Mouse (Mus musculus): Measurements from ENCODE around the gene Med13l. TPM values are rescaled to one million over a fixed set of nuclear protein-coding genes. Genes with fewer than 3 reads are reported as not detected.
A peak's percentile ranks its signal among the peaks of the same experiment; 100 is the strongest.

Med13l gene
- polyA plus RNA-seq, 1 experiment from 2014 or later = 12.9 TPM

DNA sequence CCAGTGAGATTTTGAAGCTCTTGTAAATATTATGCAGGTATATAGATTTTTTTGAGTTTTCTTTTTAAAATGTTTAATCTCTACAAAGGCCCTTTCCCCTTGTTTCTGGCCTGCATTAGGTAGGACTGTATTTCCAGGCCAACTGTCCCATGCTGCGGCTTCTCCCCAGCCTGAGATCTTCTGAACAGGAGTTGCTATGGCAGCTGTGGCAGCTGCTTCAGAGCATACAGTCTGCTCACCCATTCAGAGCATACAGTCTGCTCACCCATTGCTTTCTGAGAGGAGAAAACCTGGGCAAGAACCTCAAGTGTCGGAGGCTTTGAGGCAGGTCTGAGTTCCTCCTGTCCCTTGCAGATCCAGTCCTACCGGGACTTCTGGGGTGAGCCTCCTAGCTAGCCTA, 16.3 kb downstream of the Med13l start:
- no peaks in the 10 kb centered on the region for H3K9me3 ChIP-seq
- no peak overlapping the region for H3K9ac ChIP-seq
- no peak overlapping the region for H3K4me2 ChIP-seq
- 45% methylated on average over 3 of the region's 3 CpGs for WGBS
- peak; percentile 48; the same call in 1 of the 2 replicates for ATAC-seq (ENCODE audit: low read depth)
- peak overlapping the region; percentile 43 for H3K27ac ChIP-seq (replicated peaks)
- H3K4me3 ChIP-seq = no peak overlapping the region
- H3K27me3 ChIP-seq = no peaks in the 10 kb centered on the region
- H3K4me1 ChIP-seq (replicated peaks) = peaks cover 70% of the 10 kb centered on the region
- no peaks in the 10 kb centered on the region for H3K36me3 ChIP-seq

DNA sequence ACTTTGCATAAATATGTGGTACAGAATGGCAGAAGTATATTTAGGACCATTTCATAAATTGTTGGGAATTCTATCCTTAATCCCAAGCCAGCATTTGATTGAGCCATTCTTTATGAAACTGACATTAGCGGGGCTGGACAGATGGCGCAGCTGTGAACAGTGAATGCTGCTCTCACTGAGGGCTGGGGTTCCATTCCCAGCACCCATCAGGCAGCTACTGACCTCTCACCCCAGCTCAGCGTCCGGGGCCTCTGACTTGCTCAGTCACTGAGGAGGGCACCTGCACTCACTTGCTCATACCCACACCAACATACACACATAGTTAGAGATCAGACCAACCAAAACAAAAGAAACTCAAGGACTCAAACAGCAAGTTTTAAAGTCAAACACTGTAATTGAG, 24.9 kb downstream of the Med13l start:
- H3K4me2 ChIP-seq = no peak overlapping the region
- 31% methylated on average over 4 of the region's 4 CpGs for WGBS
- H3K9ac ChIP-seq = no peak overlapping the region
- no peak overlapping the region for H3K27ac ChIP-seq (replicated peaks)
- H3K4me1 ChIP-seq (replicated peaks) = peaks cover 70% of the 10 kb centered on the region
- H3K9me3 ChIP-seq = no peaks in the 10 kb centered on the region
- no peak overlapping the region for H3K4me3 ChIP-seq
- H3K36me3 ChIP-seq = no peaks in the 10 kb centered on the region
- no peaks in the 10 kb centered on the region for H3K27me3 ChIP-seq
- ATAC-seq (ENCODE audit: low read depth) = no peak

DNA sequence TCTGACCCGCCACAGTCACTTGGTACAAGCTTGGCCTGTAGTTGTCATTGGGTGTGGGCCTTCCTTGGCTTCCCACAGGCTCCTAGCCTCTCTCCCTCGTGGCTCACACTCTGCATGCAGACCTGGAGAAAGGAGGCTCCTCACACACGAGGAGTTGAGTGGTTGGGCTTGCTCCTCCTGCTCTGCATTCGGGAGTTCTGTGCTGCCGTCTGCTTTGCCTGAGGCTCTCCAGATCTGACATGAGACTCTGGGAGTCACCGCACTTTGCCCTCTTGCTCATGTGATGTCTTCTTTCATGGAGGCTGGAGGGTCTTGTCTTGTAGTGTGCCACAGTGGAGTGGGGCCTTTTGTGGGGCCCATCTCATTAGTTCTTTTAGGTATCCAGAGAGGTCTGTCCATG, 26.1 kb downstream of the Med13l start:
- Histone ChIP-seq H3K27me3 (no peaks in the 10 kb centered on the region), H3K4me2 (no peak overlapping the region), H3K27ac (replicated peaks) (no peak overlapping the region), H3K9me3 (no peaks in the 10 kb centered on the region), H3K4me3 (no peak overlapping the region), H3K4me1 (replicated peaks) (peaks cover 82% of the 10 kb centered on the region), H3K9ac (no peak overlapping the region), H3K36me3 (no peaks in the 10 kb centered on the region)
- ATAC-seq (ENCODE audit: low read depth) = no peak
- 71% methylated on average over 6 of the region's 6 CpGs for WGBS

DNA sequence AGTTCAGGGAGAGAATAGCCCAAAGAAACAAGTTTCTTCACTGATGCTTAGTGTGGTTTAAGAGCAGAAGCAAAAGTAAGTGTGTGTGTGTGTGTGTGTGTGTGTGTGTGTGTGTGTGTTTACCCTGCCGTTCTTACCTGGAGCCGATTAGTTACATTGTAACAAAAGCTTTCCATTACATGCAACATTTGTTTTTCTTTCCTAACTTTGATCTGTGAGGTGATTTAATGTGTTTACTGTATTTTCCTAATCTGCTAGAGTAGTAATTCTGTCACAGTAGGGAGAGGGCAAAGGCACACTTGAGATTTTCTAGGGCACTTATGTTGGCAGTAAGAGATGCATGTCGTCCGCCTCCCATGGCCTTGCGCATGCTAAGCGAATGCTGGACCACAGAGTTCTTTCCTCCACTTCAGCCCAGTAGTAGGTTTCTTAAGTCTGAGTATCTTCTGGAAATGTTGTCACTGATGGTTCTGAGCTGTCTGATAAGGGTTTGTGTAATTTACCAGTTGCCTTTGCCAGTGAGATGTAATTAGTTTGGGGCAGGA, 28.0 kb downstream of the Med13l start:
- no peak overlapping the region for H3K27ac ChIP-seq (replicated peaks)
- WGBS = 77% methylated on average over 6 of the region's 6 CpGs
- no peak overlapping the region for H3K4me3 ChIP-seq
- no peaks in the 10 kb centered on the region for H3K27me3 ChIP-seq
- H3K36me3 ChIP-seq = no peaks in the 10 kb centered on the region
- no peaks in the 10 kb centered on the region for H3K9me3 ChIP-seq
- no peak overlapping the region for H3K9ac ChIP-seq
- H3K4me1 ChIP-seq (replicated peaks) = peaks cover 75% of the 10 kb centered on the region
- no peak overlapping the region for H3K4me2 ChIP-seq
- no peak for ATAC-seq (ENCODE audit: low read depth)

DNA sequence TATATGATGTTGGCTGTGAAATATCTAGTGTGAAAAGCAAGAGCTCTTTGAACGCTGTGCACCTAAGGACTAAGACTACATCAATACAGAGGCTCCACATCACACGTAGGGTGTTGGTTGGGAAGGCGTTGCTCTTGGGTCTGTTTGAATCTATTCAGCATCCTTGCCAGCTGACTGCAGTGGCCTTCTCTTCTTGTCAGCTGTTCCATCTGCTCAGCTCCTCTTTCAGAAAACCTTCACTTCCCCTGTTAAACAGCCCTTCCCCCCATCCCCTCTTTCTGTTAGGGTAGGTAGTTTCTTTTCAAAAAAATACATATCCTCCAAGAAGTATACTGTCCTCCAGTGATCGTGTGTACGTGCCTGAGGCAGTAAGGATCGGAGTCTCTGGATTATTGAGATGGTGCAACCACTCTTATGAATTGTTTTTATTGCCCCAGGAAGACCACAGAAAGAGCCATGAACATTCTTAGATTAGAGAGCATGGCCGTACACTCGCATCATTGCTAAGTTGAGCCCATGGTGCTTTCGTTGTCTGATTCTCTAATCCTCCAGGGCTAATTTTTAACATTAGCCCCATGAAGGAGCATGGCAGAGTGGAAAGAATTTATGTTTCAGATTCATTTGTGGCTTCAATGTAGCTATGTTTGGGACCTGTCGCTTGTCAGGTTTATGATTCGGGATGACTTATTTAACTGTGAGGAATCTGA, 28.9 kb downstream of the Med13l start:
- 77% methylated on average over 11 of the region's 11 CpGs for WGBS
- Histone ChIP-seq H3K9me3 (no peaks in the 10 kb centered on the region), H3K4me1 (replicated peaks) (peaks cover 73% of the 10 kb centered on the region), H3K36me3 (no peaks in the 10 kb centered on the region), H3K4me3 (no peak overlapping the region), H3K4me2 (no peak overlapping the region), H3K27me3 (no peaks in the 10 kb centered on the region), H3K27ac (replicated peaks) (no peak overlapping the region), H3K9ac (no peak overlapping the region)
- ATAC-seq (ENCODE audit: low read depth) = no peak

DNA sequence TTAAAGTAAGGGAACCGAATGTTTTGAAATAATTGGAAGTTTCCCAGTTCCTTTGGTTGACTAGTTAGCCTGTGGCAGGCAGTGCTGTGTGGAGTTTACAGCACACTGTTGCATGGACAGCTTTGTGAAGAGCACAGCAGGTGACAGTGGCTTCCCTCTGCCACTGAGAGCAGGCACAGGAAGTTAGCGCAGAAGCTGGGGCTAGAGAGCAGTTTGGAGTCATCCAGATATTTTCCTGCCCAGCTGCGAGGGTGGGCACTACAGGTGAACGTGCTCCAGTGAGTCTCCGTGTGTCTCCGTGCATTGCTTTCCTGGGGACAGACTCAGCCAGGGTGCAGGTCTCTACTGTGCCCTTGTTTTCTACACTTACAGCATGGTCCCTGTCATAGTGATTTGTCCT, 30.4 kb downstream of the Med13l start:
- no peaks in the 10 kb centered on the region for H3K9me3 ChIP-seq
- peaks cover 69% of the 10 kb centered on the region for H3K4me1 ChIP-seq (replicated peaks)
- H3K4me3 ChIP-seq = no peak overlapping the region
- WGBS = 34% methylated on average over 6 of the region's 6 CpGs
- no peaks in the 10 kb centered on the region for H3K36me3 ChIP-seq
- H3K4me2 ChIP-seq = no peak overlapping the region
- no peak overlapping the region for H3K27ac ChIP-seq (replicated peaks)
- H3K27me3 ChIP-seq = no peaks in the 10 kb centered on the region
- H3K9ac ChIP-seq = no peak overlapping the region
- ATAC-seq (ENCODE audit: low read depth) = no peak

DNA sequence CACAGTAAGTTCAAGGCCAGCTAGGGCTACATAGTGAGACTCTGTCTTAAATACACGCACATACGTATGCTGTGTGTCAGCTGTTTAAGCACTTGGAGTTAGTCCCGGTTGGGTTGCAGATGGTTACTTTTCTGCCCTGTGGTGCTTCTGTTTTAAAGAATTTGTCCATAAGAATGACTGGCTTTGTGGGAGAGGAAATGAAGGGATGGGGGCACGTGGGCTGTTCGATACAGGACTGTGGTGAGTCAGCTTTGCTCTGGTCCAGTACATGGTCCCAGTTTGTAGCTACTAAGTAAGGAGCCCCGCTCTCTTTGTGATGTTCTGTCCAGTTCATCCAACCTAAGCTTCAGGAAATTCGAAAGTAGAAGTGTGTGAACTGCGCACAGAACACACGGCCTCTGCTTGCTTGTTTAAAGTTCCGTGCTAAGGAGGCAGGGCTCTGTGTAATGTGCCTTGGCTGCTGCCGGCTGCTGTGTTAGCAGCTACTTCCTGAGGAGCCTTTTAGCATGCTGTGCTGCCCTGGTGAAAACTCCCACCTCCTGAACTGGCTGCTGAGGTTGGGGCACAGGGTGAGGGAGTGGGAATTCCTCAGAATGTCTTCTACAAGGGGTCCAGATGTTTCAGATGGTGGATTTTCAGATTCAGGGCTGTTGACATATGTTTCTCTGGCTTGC, 31.5 kb downstream of the Med13l start:
- peaks cover 69% of the 10 kb centered on the region for H3K4me1 ChIP-seq (replicated peaks)
- H3K9me3 ChIP-seq = no peaks in the 10 kb centered on the region
- H3K9ac ChIP-seq = no peak overlapping the region
- H3K27me3 ChIP-seq = no peaks in the 10 kb centered on the region
- no peak for ATAC-seq (ENCODE audit: low read depth)
- H3K27ac ChIP-seq (replicated peaks) = 0 out of 2 replicates have a peak overlapping the region, but pooled peaks have one; percentile 25
- WGBS = 44% methylated on average over 11 of the region's 11 CpGs
- H3K4me2 ChIP-seq = 0 out of 2 replicates have a peak overlapping the region, but pooled peaks have one; percentile 13
- H3K4me3 ChIP-seq = no peak overlapping the region
- no peaks in the 10 kb centered on the region for H3K36me3 ChIP-seq

DNA sequence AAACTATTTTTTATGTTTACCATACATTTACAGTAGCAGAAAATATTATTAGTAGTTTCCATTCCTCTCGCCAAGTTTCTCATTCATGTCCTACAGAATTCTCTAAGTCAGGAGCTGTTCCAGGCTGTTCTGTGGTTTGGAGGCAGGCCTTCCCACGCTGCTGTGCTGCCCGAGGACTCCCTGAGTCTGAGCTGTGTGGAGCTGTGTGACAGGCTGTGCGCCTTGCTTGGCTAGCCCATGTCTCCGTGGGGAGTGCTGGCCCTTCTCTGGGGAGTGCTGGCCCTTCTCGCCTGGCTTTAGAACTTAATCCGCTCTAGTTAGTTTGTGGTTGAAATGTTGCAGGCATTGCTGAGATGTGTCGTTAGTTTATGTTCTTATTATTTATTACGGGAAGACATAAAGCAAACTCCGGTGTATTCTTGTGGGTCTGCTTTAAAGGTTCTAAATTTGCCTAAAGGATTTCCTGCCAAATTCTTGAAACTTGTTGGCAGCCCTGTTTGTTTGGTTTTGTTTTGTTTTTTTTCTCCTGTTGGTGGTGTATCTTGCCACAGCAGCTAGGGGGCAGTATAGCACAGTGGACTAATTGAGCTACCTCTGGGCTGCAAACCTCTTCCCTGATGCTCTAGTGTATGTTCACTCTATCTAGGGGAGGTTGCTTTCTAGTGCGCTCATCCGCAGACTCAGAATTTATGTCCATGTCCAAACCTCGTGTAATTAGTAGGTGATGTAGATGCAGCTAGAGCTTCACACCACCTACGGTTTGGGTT, 34.2 kb downstream of the Med13l start:
- no peak overlapping the region for H3K4me2 ChIP-seq
- no peak overlapping the region for H3K9ac ChIP-seq
- no peak overlapping the region for H3K27ac ChIP-seq (replicated peaks)
- no peaks in the 10 kb centered on the region for H3K27me3 ChIP-seq
- H3K4me1 ChIP-seq (replicated peaks) = peaks cover 62% of the 10 kb centered on the region
- no peaks in the 10 kb centered on the region for H3K36me3 ChIP-seq
- no peak for ATAC-seq (ENCODE audit: low read depth)
- no peak overlapping the region for H3K4me3 ChIP-seq
- 60% methylated on average over 14 of the region's 14 CpGs for WGBS
- no peaks in the 10 kb centered on the region for H3K9me3 ChIP-seq

DNA sequence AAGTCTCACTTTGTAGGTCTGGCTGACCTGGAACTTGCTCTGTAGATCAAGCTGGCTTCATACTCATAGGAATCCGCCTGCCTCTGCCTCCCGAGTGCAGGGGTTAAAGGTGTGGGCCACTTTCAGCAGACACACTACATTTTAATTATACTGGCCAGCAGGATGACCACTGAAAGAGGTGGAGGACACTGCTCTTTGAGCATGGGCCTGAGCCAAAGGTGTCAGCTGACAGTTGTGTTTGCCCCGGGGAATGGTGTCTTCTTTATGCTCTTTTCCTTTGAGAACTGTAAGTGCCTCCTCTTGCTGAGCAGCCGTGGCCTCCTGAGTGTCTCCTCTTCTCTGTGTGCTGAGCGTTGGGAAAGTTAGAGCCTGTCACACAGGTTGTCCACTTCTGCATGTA, 35.4 kb downstream of the Med13l start:
- no peaks in the 10 kb centered on the region for H3K36me3 ChIP-seq
- no peak overlapping the region for H3K4me2 ChIP-seq
- H3K9ac ChIP-seq = no peak overlapping the region
- H3K4me3 ChIP-seq = no peak overlapping the region
- no peaks in the 10 kb centered on the region for H3K27me3 ChIP-seq
- H3K27ac ChIP-seq (replicated peaks) = no peak overlapping the region
- peaks cover 62% of the 10 kb centered on the region for H3K4me1 ChIP-seq (replicated peaks)
- no peaks in the 10 kb centered on the region for H3K9me3 ChIP-seq
- ATAC-seq (ENCODE audit: low read depth) = no peak
- 77% methylated on average over 5 of the region's 5 CpGs for WGBS

DNA sequence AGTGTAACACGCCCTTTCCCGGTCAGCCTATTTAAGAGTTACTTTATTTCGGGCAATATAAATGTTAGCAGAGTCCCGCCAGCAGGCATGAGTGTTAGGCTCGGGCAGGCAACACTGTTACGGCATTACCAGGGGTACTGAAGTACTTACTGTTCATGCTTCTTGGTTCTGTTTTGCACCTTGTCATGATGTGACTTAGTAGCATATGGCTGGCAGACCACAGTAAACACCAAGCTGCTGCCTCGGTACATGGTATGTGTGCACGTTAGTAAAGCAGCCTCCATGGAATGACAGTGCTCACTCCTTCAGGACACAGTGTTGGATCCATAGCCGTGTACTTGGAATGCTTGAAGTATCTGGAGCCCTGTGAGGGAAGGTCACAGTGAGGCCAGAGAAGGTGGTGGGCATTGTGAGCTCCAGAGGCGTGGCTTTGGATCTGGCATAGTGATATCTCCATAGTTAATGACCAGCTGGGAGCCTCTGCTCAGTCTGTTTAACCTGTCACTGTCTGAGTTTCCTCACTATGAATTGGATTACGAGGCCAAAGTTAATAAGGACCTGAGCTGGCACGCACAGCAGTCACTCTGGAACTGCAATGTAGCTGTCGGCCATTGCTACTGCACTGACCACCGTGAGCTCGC, 36.1 kb downstream of the Med13l start:
- H3K9me3 ChIP-seq = no peaks in the 10 kb centered on the region
- H3K27me3 ChIP-seq = no peaks in the 10 kb centered on the region
- no peak for ATAC-seq (ENCODE audit: low read depth)
- H3K27ac ChIP-seq (replicated peaks) = no peak overlapping the region
- no peak overlapping the region for H3K4me3 ChIP-seq
- H3K4me2 ChIP-seq = no peak overlapping the region
- no peak overlapping the region for H3K9ac ChIP-seq
- 64% methylated on average over 15 of the region's 15 CpGs for WGBS
- H3K36me3 ChIP-seq = no peaks in the 10 kb centered on the region
- peaks cover 61% of the 10 kb centered on the region for H3K4me1 ChIP-seq (replicated peaks)

DNA sequence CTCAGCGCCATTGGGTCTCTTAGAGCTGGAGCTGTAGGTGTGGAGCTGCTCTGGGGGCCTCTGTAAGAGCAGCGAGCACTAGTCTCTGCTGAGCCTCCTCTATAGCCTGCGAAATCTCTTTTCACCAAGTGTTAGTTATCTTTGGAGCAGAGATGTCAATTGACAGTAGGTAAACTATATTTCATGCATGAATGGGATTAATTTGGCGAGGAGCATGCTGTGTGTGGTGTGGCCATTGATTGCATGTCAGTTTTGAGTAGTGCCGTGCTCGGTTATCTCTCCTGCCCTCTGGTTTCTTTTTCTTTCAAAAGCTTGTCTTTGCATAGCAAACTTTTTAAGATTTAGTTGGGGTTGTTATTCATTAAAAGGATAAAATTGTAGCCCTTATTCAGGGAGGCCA, 38.1 kb downstream of the Med13l start:
- Histone ChIP-seq H3K4me2 (no peak overlapping the region), H3K4me1 (replicated peaks) (peaks cover 65% of the 10 kb centered on the region), H3K27ac (replicated peaks) (no peak overlapping the region), H3K4me3 (no peak overlapping the region), H3K9me3 (no peaks in the 10 kb centered on the region), H3K27me3 (no peaks in the 10 kb centered on the region), H3K36me3 (no peaks in the 10 kb centered on the region), H3K9ac (no peak overlapping the region)
- ATAC-seq (ENCODE audit: low read depth) = no peak
- WGBS = 54% methylated on average over 6 of the region's 6 CpGs

DNA sequence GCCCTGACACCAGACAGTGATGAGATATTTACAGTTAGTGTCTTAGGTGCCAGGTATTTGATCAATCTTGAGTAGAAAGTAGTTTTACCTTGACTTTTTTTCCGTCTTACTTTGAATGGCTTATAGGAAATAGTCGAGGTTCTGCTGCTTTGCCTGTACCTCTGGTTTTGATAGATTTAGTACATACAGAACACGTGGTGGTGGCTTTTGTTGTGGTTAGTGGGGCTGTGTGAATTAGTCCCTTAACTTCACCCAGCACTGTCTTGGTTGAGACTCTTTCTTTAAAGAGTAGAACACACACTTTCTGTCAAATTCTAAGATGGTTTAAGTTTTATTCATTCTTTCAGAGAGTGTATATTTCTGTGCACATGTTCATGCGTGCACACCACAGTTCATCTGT, 41.0 kb downstream of the Med13l start:
- Histone ChIP-seq H3K4me1 (replicated peaks) (peaks cover 79% of the 10 kb centered on the region), H3K4me2 (no peak overlapping the region), H3K9me3 (no peaks in the 10 kb centered on the region), H3K4me3 (no peak overlapping the region), H3K27me3 (no peaks in the 10 kb centered on the region), H3K27ac (replicated peaks) (no peak overlapping the region), H3K9ac (no peak overlapping the region), H3K36me3 (no peaks in the 10 kb centered on the region)
- 78% methylated on average over 4 of the region's 4 CpGs for WGBS
- ATAC-seq (ENCODE audit: low read depth) = no peak
